Mouse (Mus musculus): ENCODE measurements around the gene Ift172.

Ift172 gene

GRCm38 (mm10) chr5:31290521-31291360 lies at the start of gene Ift172:
TSS of gene Ift172 (minus strand) at chr5:31291116.
- DNase-seq (ENCODE audit: low spot score) = peak; percentile 95

- peak; percentile 18 for DNase-seq (ENCODE audit: low spot score)
Observed at GRCm38 (mm10) chr5:31328255-31328654, 37.3 kb upstream of the Ift172 start.

GRCm38 (mm10) chr5:31326850-31327249 lies 35.9 kb upstream of the Ift172 start:
- no peak for DNase-seq (ENCODE audit: low spot score)

GRCm38 (mm10) chr5:31324085-31324484 lies 33.2 kb upstream of the Ift172 start:
- DNase-seq (ENCODE audit: low spot score) = no peak

GRCm38 (mm10) chr5:31322776-31323175 lies 31.9 kb upstream of the Ift172 start:
- no peak for DNase-seq (ENCODE audit: low spot score)

GRCm38 (mm10) chr5:31312806-31313205 lies 21.9 kb upstream of the Ift172 start:
- no peak for DNase-seq (ENCODE audit: low spot score)

GRCm38 (mm10) chr5:31303093-31303492 lies 12.2 kb upstream of the Ift172 start:
- no peak for DNase-seq (ENCODE audit: low spot score)

GRCm38 (mm10) chr5:31301866-31302265 lies 10.9 kb upstream of the Ift172 start:
- no peak for DNase-seq (ENCODE audit: low spot score)

GRCm38 (mm10) chr5:31298486-31298885 lies 7.6 kb upstream of the Ift172 start:
- no peak for DNase-seq (ENCODE audit: low spot score)

- no peak for DNase-seq (ENCODE audit: low spot score)
Observed at GRCm38 (mm10) chr5:31297981-31298380, 7.1 kb upstream of the Ift172 start.

- peak; percentile 76 for DNase-seq (ENCODE audit: low spot score)
Observed at GRCm38 (mm10) chr5:31297047-31297757, 6.3 kb upstream of the Ift172 start, which contains the start of gene Gckr. TSS of gene Gckr (plus strand) at chr5:31297443.

GRCm38 (mm10) chr5:31295606-31296141 lies 4.8 kb upstream of the Ift172 start, which contains the start of gene Fndc4:
TSS of gene Fndc4 (minus strand) at chr5:31296080.
- peak; percentile 73 for DNase-seq (ENCODE audit: low spot score)

- no peak for DNase-seq (ENCODE audit: low spot score)
Observed at GRCm38 (mm10) chr5:31294964-31295605, 4.2 kb upstream of the Ift172 start.

- no peak for DNase-seq (ENCODE audit: low spot score)
Observed at GRCm38 (mm10) chr5:31291361-31291688, 409 bp upstream of the Ift172 start.

GRCm38 (mm10) chr5:31289626-31290230 lies 1.2 kb downstream of the Ift172 start:
- no peak for DNase-seq (ENCODE audit: low spot score)

- DNase-seq (ENCODE audit: low spot score) = no peak
Observed at GRCm38 (mm10) chr5:31288655-31289054, 2.3 kb downstream of the Ift172 start.

GRCm38 (mm10) chr5:31288225-31288624 lies 2.7 kb downstream of the Ift172 start:
- DNase-seq (ENCODE audit: low spot score) = no peak

- DNase-seq (ENCODE audit: low spot score) = no peak
Observed at GRCm38 (mm10) chr5:31279245-31279988, 11.5 kb downstream of the Ift172 start.

GRCm38 (mm10) chr5:31273018-31273417 lies 17.9 kb downstream of the Ift172 start:
- DNase-seq (ENCODE audit: low spot score) = no peak

- no peak for DNase-seq (ENCODE audit: low spot score)
Observed at GRCm38 (mm10) chr5:31267686-31268085, 23.2 kb downstream of the Ift172 start.

GRCm38 (mm10) chr5:31266101-31266500 lies 24.8 kb downstream of the Ift172 start:
- no peak for DNase-seq (ENCODE audit: low spot score)

Data from yolk sac, embryonic 10.5 days (tissue).